Mouse (Mus musculus) liver, embryonic 14.5 days (tissue): Measurements from ENCODE around the gene D630003M21Rik.

ENCODE experiments used
- CTCF ChIP-seq: IDR thresholded peaks from 2 replicates; pipeline ENCODE4 v1.5.1; 2016; ENCODE audit warnings: antibody characterized with exemption, low read depth, control low read depth
- EP300 ChIP-seq: IDR thresholded peaks from 2 replicates; pipeline ENCODE4 v1.6.1; 2016; ENCODE audit warnings: antibody characterized with exemption, low read depth

DNA sequence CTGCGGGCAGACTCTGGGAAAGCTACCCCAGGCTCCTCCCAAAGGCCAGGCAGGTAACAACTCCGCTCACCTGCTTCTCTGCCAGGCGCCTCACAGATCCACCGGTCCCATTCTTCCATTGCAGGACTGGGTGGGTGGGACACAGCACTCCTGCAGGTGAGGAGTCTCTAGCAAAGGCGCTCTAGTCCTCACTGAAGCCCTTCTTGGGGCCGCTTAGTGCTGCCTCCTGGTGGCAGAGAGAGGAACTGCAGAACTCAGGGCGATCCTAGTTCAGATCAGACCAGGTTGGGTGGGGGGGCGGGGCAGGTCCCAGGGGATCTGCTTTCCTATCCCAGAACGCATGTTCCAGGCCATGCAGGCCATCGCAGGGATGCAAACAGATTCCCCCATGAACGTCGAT lies 29.8 kb upstream of the D630003M21Rik start:
- TF ChIP-seq CTCF (peak; percentile 88), EP300 (no peak)
